Comparison of ENCODE assay signal across 7 mouse cellular contexts in genomic region chr8:122443262-122444006, GRCm38 (mm10). TPM values are rescaled to one million over a fixed set of nuclear protein-coding genes. Genes with fewer than 3 reads are reported as not detected.
DNase-seq lines count a peak whose midpoint lies in the region; ATAC-seq and TF ChIP-seq lines count a peak whose summit lies in the region.

TSS of gene Mvd (minus strand) at chr8:122443422.

- peaks cover 33% of the 10 kb centered on the region for H3K4me1 ChIP-seq in embryonic facial prominence, embryonic 10.5 days
- H3K4me1 ChIP-seq in intestine, postnatal 0 days (replicated peaks; ENCODE audit: control insufficient read depth, insufficient read depth, low read length), result peaks cover 3% of the 10 kb centered on the region; the same call in 1 of the 2 replicates
- H3K4me1 ChIP-seq in midbrain, embryonic 12.5 days, result peaks cover 28% of the 10 kb centered on the region
- H3K4me1 ChIP-seq in small intestine, adult 2 months (ENCODE audit: control insufficient read depth, insufficient read depth, insufficient read length, low read length), result peaks cover 8% of the 10 kb centered on the region

- H3K9me3 ChIP-seq in embryonic facial prominence, embryonic 10.5 days, result no peaks in the 10 kb centered on the region
- no peaks in the 10 kb centered on the region for H3K9me3 ChIP-seq in intestine, postnatal 0 days (ENCODE audit: control insufficient read depth)
- H3K9me3 ChIP-seq in midbrain, embryonic 12.5 days, result no peaks in the 10 kb centered on the region

- peak within 1 kb of the TSS; percentile 99 for H3K4me2 ChIP-seq in intestine, postnatal 0 days (replicated peaks; ENCODE audit: low read depth)
- H3K4me2 ChIP-seq in midbrain, embryonic 12.5 days (replicated peaks), result peak within 1 kb of the TSS; percentile 91

- intact Hi-C loops in left cerebral cortex, postnatal 4 days (cut with DNase I), result no loop called here

- H3K9ac ChIP-seq in intestine, postnatal 0 days (ENCODE audit: low read depth, low read length), result peak within 1 kb of the TSS; percentile 64
- peak within 1 kb of the TSS; percentile 84 for H3K9ac ChIP-seq in midbrain, embryonic 12.5 days (replicated peaks)

- H3K4me3 ChIP-seq in embryonic facial prominence, embryonic 10.5 days, result peak within 1 kb of the TSS; percentile 72
- peak within 1 kb of the TSS; percentile 58 for H3K4me3 ChIP-seq in intestine, postnatal 0 days (ENCODE audit: low read depth, low read length)
- H3K4me3 ChIP-seq in midbrain, embryonic 12.5 days, result peak within 1 kb of the TSS; percentile 70
- H3K4me3 ChIP-seq in small intestine, adult 2 months (ENCODE audit: low read depth, low read length), result peak within 1 kb of the TSS; percentile 75

- TF ChIP-seq POLR2A in small intestine, adult 2 months (IDR thresholded peaks at IDR 0.05; ENCODE audit: low read depth, low read length), result peak; percentile 93

- H3K27me3 ChIP-seq in embryonic facial prominence, embryonic 10.5 days (replicated peaks; ENCODE audit: low read depth, poor library complexity, severe bottlenecking), result no peaks in the 10 kb centered on the region
- no peaks in the 10 kb centered on the region for H3K27me3 ChIP-seq in intestine, postnatal 0 days (replicated peaks; ENCODE audit: control insufficient read depth, insufficient read depth, low read length)
- no peaks in the 10 kb centered on the region for H3K27me3 ChIP-seq in midbrain, embryonic 12.5 days
- no peaks in the 10 kb centered on the region for H3K27me3 ChIP-seq in small intestine, adult 2 months (ENCODE audit: control insufficient read depth, insufficient read depth, low read length)

- DNase-seq in adrenal gland, postnatal 10 days, result peak; percentile 98
- peak; percentile 99 for DNase-seq in embryonic facial prominence, embryonic 10.5 days (ENCODE audit: low spot score)
- peak; percentile 87 for DNase-seq in gonadal fat pad, adult 2 months (ENCODE audit: low read depth)
- DNase-seq in left cerebral cortex, postnatal 4 days, result peak; percentile 99

- peak within 1 kb of the TSS; percentile 91 for H3K27ac ChIP-seq in embryonic facial prominence, embryonic 10.5 days (replicated peaks)
- peak within 1 kb of the TSS; percentile 93 for H3K27ac ChIP-seq in intestine, postnatal 0 days (ENCODE audit: low read depth, low read length)
- peak within 1 kb of the TSS; percentile 98 for H3K27ac ChIP-seq in midbrain, embryonic 12.5 days (replicated peaks)
- peak within 1 kb of the TSS; percentile 94 for H3K27ac ChIP-seq in small intestine, adult 2 months (ENCODE audit: insufficient read depth, low read depth, low read length)

- TF ChIP-seq CTCF in intestine, postnatal 0 days (IDR thresholded peaks at IDR 0.05; ENCODE audit: low read depth), result peak; percentile 69
- peak; percentile 32; the same call in 1 of the 2 replicates for TF ChIP-seq CTCF in small intestine, adult 2 months (IDR thresholded peaks at IDR 0.05; ENCODE audit: extremely low read depth, insufficient read length, insufficient replicate concordance, low read depth, low read length)

- peaks cover 17% of the 10 kb centered on the region for H3K36me3 ChIP-seq in embryonic facial prominence, embryonic 10.5 days (replicated peaks)
- peaks cover 14% of the 10 kb centered on the region for H3K36me3 ChIP-seq in intestine, postnatal 0 days (ENCODE audit: control insufficient read depth, insufficient read depth)
- peaks cover 16% of the 10 kb centered on the region for H3K36me3 ChIP-seq in midbrain, embryonic 12.5 days
- no peaks in the 10 kb centered on the region for H3K36me3 ChIP-seq in small intestine, adult 2 months (ENCODE audit: control insufficient read depth, insufficient read depth, low read length)

- peak; percentile 97 for ATAC-seq in intestine, postnatal 0 days
- ATAC-seq in midbrain, embryonic 12.5 days (ENCODE audit: low FRiP score, low read depth), result peak; percentile 98

- under 1% methylated on average over 47 of the region's 47 CpGs for WGBS in embryonic facial prominence, embryonic 10.5 days
- WGBS in intestine, postnatal 0 days, result under 1% methylated on average over 47 of the region's 47 CpGs
- under 1% methylated on average over 47 of the region's 47 CpGs for WGBS in midbrain, embryonic 12.5 days
- under 1% methylated on average over 47 of the region's 47 CpGs for WGBS in small intestine, adult 2 months

RNA-seq across cellular contexts. Expression of gene Mvd, which starts in this region (rescaled TPM):
- total RNA-seq in adrenal gland, postnatal 10 days (2021), result 1 to 10 TPM; 7.4 to 8.0 TPM
- 51.2 and 59.9 TPM in 2 replicates for polyA plus RNA-seq in embryonic facial prominence, embryonic 10.5 days (2016; fragmentation: Nextera tagmentation; extraction: Ambion mirVana)
- 31.6 and 42.7 TPM in 2 replicates for polyA plus RNA-seq in gonadal fat pad, adult 2 months (2012; rRNA removed)
- polyA plus RNA-seq in intestine, postnatal 0 days (2015; fragmentation: Nextera tagmentation; extraction: Ambion mirVana), result 18.7 and 19.2 TPM in 2 replicates
- 10 to 100 TPM; 68.7 to 78.2 TPM for total RNA-seq in left cerebral cortex, postnatal 4 days (2021)
- 45.8 and 47.4 TPM in 2 replicates for polyA plus RNA-seq in midbrain, embryonic 12.5 days (2016; fragmentation: Nextera tagmentation; extraction: Ambion mirVana)
- 18.8 and 30.5 TPM in 2 replicates for polyA plus RNA-seq in small intestine, adult 2 months (2012; rRNA removed)

Comparison
In these comparisons a context has a peak if more than half of its experiments do, and no peak if none do; other contexts are left out.
1. Peak in every context shown above with its lines: DNase-seq, ATAC-seq, H3K4me3 ChIP-seq and H3K27ac ChIP-seq.
2. RNA of gene Mvd (total RNA-seq): 68.7 to 78.2 TPM in left cerebral cortex, postnatal 4 days; 7.4 to 8.0 TPM in adrenal gland, postnatal 10 days; every median in the first group is over 4 times any median in the second.